32 mouse cellular contexts compared by ENCODE assay signal in the genomic region with DNA sequence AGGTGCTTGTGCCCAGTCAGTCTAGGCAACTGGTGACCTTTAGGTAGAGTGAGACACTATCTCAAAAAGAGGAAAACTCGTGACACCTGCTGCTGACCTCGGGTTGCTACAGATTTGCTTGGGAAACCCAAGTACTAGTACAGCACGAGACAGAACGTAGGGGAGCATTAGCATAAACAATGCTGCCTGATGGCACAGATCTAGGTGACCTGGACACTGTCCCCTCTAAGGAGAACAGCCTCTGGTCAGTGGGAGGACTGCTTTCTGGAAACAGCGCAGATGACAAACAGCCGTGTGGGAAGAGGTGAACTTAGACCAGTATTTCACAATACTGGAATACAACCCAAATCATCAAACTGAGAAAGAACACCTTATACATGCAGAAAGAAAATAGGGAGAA. TPM values are rescaled to one million over a fixed set of nuclear protein-coding genes. Genes with fewer than 3 reads are reported as not detected.
DNase-seq lines count a peak whose midpoint lies in the region; ATAC-seq and TF ChIP-seq lines count a peak whose summit lies in the region.
"Had no signal": no experiment of that assay in that cellular context is flagged by ENCODE, and none has a peak within 500 bp of the region (broad histone marks: within the 10 kb centered on the region; RNA-seq: fewer than 3 reads in every experiment).

No protein-coding gene starts in this region.

- no peak for TF ChIP-seq POLR2A in liver, adult 2 months (IDR thresholded peaks at IDR 0.05; ENCODE audit: extremely low read depth, insufficient read depth, low read length)

- no peak overlapping the region for H3K4me2 ChIP-seq in liver, embryonic 16.5 days (ENCODE audit: low read depth, low read length)
- no peak overlapping the region for H3K4me2 ChIP-seq in kidney, embryonic 16.5 days (replicated peaks; ENCODE audit: low read depth, low read length)
- H3K4me2 ChIP-seq: embryonic facial prominence, embryonic 12.5 days; embryonic facial prominence, embryonic 15.5 days; forebrain, embryonic 12.5 days; forebrain, embryonic 15.5 days; heart, embryonic 12.5 days; heart, embryonic 15.5 days; hindbrain, embryonic 13.5 days had no signal

- no peaks in the 10 kb centered on the region for H3K9me3 ChIP-seq in liver, embryonic 16.5 days (replicated peaks; ENCODE audit: control insufficient read depth, low read length)
- H3K9me3 ChIP-seq in kidney, embryonic 16.5 days (ENCODE audit: low read length) = no peaks in the 10 kb centered on the region
- H3K9me3 ChIP-seq: embryonic facial prominence, embryonic 12.5 days; embryonic facial prominence, embryonic 15.5 days; forebrain, embryonic 12.5 days; forebrain, embryonic 15.5 days; G1E; heart, embryonic 12.5 days; heart, embryonic 15.5 days; hindbrain, embryonic 10.5 days; hindbrain, embryonic 13.5 days had no signal

- H3K9ac ChIP-seq in liver, adult 2 months (ENCODE audit: low read depth, low read length) = no peak overlapping the region
- no peak overlapping the region for H3K9ac ChIP-seq in liver, embryonic 16.5 days (ENCODE audit: low read depth, low read length)
- H3K9ac ChIP-seq in kidney, embryonic 16.5 days (replicated peaks; ENCODE audit: low read length) = no peak overlapping the region
- H3K9ac ChIP-seq: embryonic facial prominence, embryonic 12.5 days; embryonic facial prominence, embryonic 15.5 days; forebrain, embryonic 12.5 days; forebrain, embryonic 15.5 days; heart, embryonic 12.5 days; heart, embryonic 15.5 days; hindbrain, embryonic 13.5 days had no signal

- ATAC-seq in liver, embryonic 16.5 days (ENCODE audit: low read depth) = peak; percentile 91
- no peak for ATAC-seq in kidney, embryonic 16.5 days (ENCODE audit: low FRiP score, low TSS enrichment)
- ATAC-seq: forebrain, embryonic 15.5 days; hindbrain, embryonic 16.5 days; Patski had no signal

- no peaks in the 10 kb centered on the region for H3K27me3 ChIP-seq in liver, adult 2 months (ENCODE audit: control insufficient read depth, insufficient read depth, low read length)
- no peaks in the 10 kb centered on the region for H3K27me3 ChIP-seq in liver, embryonic 16.5 days (ENCODE audit: control insufficient read depth, insufficient read depth, low read depth, low read length)
- H3K27me3 ChIP-seq in kidney, embryonic 16.5 days (ENCODE audit: insufficient read depth, low read length) = no peaks in the 10 kb centered on the region
- H3K27me3 ChIP-seq: CH12.LX; embryonic facial prominence, embryonic 12.5 days; embryonic facial prominence, embryonic 15.5 days; forebrain, embryonic 12.5 days; forebrain, embryonic 15.5 days; heart, embryonic 12.5 days; heart, embryonic 15.5 days; hindbrain, embryonic 13.5 days; Patski had no signal

- no peak overlapping the region for H3K4me3 ChIP-seq in liver, adult 2 months (ENCODE audit: insufficient read depth, low read depth, low read length)
- H3K4me3 ChIP-seq in liver, embryonic 16.5 days (ENCODE audit: low read depth, low read length) = no peak overlapping the region
- no peak overlapping the region for H3K4me3 ChIP-seq in kidney, embryonic 16.5 days (ENCODE audit: low read length)
- H3K4me3 ChIP-seq: embryonic facial prominence, embryonic 12.5 days; embryonic facial prominence, embryonic 15.5 days; forebrain, embryonic 12.5 days; forebrain, embryonic 15.5 days; heart, embryonic 12.5 days; heart, embryonic 15.5 days; hindbrain, embryonic 10.5 days; hindbrain, embryonic 13.5 days had no signal

- H3K27ac ChIP-seq in liver, adult 2 months (replicated peaks; ENCODE audit: insufficient read depth, low read depth, low read length) = peak overlapping the region; percentile 51
- H3K27ac ChIP-seq in liver, embryonic 16.5 days (ENCODE audit: low read length) = 0 out of 2 replicates have a peak overlapping the region, but pooled peaks have one; percentile 1
- H3K27ac ChIP-seq in kidney, embryonic 16.5 days (ENCODE audit: low read length) = no peak overlapping the region
- H3K27ac ChIP-seq: embryonic facial prominence, embryonic 12.5 days; embryonic facial prominence, embryonic 15.5 days; forebrain, embryonic 12.5 days; forebrain, embryonic 15.5 days; heart, embryonic 15.5 days; hindbrain, embryonic 10.5 days; hindbrain, embryonic 13.5 days had no signal

- peak; percentile 92 for DNase-seq in liver, adult 2 months (ENCODE audit: extremely low read depth, low read depth, low spot score)
- DNase-seq in liver = no peak
- peak; percentile 15 for DNase-seq in ovary, adult 18-20 months (ENCODE audit: low spot score)
- DNase-seq in ovary, postnatal 36 days (ENCODE audit: low spot score) = no peak
- no peak for DNase-seq in layer of hippocampus, adult 18-20 months (ENCODE audit: low spot score in 2 of 2)
- DNase-seq: adrenal gland, adult 2 months; adrenal gland, postnatal 14 days; B cell, adult 2 months; cerebellum, adult 11 months; cerebellum, adult 2 months; cerebellum, adult 9-11 months; cerebellum, postnatal 25 days; gastrocnemius, postnatal 25 days; heart, adult 18-20 months; heart, postnatal 10 days; heart, postnatal 36 days had no signal

- WGBS in liver, adult 2 months = 20% methylated on average over 6 of the region's 6 CpGs
- WGBS in liver, embryonic 16.5 days (ENCODE audit: insufficient replicate concordance) = 70% methylated on average over 6 of the region's 6 CpGs
- 82% methylated on average over 6 of the region's 6 CpGs for WGBS in kidney, embryonic 16.5 days

- H3K36me3 ChIP-seq in liver, adult 2 months (ENCODE audit: control insufficient read depth, insufficient read depth, low read length) = peaks cover 79% of the 10 kb centered on the region
- H3K36me3 ChIP-seq in liver, embryonic 16.5 days (ENCODE audit: control insufficient read depth, insufficient read depth) = peaks cover 43% of the 10 kb centered on the region
- peaks cover 65% of the 10 kb centered on the region for H3K36me3 ChIP-seq in kidney, embryonic 16.5 days (ENCODE audit: insufficient read depth, low read length)

- H3K4me1 ChIP-seq in liver, adult 2 months (ENCODE audit: control insufficient read depth, insufficient read depth, low read length) = peaks cover 13% of the 10 kb centered on the region
- no peaks in the 10 kb centered on the region; the same call in 1 of the 2 replicates for H3K4me1 ChIP-seq in liver, embryonic 16.5 days (ENCODE audit: control insufficient read depth, low read depth, low read length)
- H3K4me1 ChIP-seq in kidney, embryonic 16.5 days (ENCODE audit: insufficient read depth, low read length) = no peaks in the 10 kb centered on the region
- H3K4me1 ChIP-seq: embryonic facial prominence, embryonic 12.5 days; embryonic facial prominence, embryonic 15.5 days; forebrain, embryonic 12.5 days; forebrain, embryonic 15.5 days; heart, embryonic 12.5 days; hindbrain, embryonic 10.5 days; hindbrain, embryonic 13.5 days had no signal

- TF ChIP-seq CTCF in liver, adult 2 months (IDR thresholded peaks at IDR 0.05; ENCODE audit: low read depth, low read length) = no peak

- peaks cover 5% of the 10 kb centered on the region; the same call in 1 of the 2 replicates for H3K79me2 ChIP-seq in liver, adult 2 months (ENCODE audit: control insufficient read depth, insufficient read depth, low read length)

RNA-seq across cellular contexts. Expression of a gene that starts 46.5 kb away (rescaled TPM):
- 169 and 179 TPM in 2 replicates for total RNA-seq in liver, adult 2 months (2014; rRNA removed)
- 103 and 119 TPM in 2 replicates for polyA plus RNA-seq in liver, adult 2 months (2012; rRNA removed)
- 75.0 and 76.6 TPM in 2 replicates for polyA plus RNA-seq in liver, embryonic 16.5 days (2015; fragmentation: Nextera tagmentation; extraction: Ambion mirVana)
- total RNA-seq in layer of hippocampus, adult 18-20 months (2021) = 100 to 1,000 TPM; 153 to 156 TPM
- polyA plus RNA-seq in kidney, embryonic 16.5 days (2015; fragmentation: Nextera tagmentation; extraction: Ambion mirVana) = 140 and 151 TPM in 2 replicates

RNA-seq across cellular contexts. Expression of a gene that starts 58.4 kb away (rescaled TPM):
- not detected in 2 replicates for total RNA-seq in liver, adult 2 months (2014; rRNA removed)
- 0.02 and 0.10 TPM in 2 replicates for polyA plus RNA-seq in liver, adult 2 months (2012; rRNA removed)
- 0.12 and 0.14 TPM in 2 replicates for polyA plus RNA-seq in liver, embryonic 16.5 days (2015; fragmentation: Nextera tagmentation; extraction: Ambion mirVana)
- total RNA-seq in layer of hippocampus, adult 18-20 months (2021) = under 1 TPM in 1 of 2 experiments, not detected in 1; 0.17 TPM
- 0.24 and 0.75 TPM in 2 replicates for polyA plus RNA-seq in kidney, embryonic 16.5 days (2015; fragmentation: Nextera tagmentation; extraction: Ambion mirVana)
- total RNA-seq: adrenal gland, adult 2 months; adrenal gland, postnatal 14 days; adrenal gland, postnatal 4 days; gastrocnemius, adult 18-20 months; gastrocnemius, postnatal 25 days; heart, adult 18-20 months; heart, postnatal 10 days; heart, postnatal 36 days had no signal
- polyA plus RNA-seq: forebrain, embryonic 12.5 days; G1E; Patski had no signal

Comparison
In these comparisons a context has a peak if more than half of its experiments do, and no peak if none do; other contexts are left out.
1. DNase-seq: peak in liver, adult 2 months (single experiment) and ovary, adult 18-20 months (single experiment); none in liver (single experiment), ovary, postnatal 36 days (single experiment) and layer of hippocampus, adult 18-20 months (0 of 2).